Mouse (Mus musculus) embryonic facial prominence, embryonic 11.5 days (tissue): ENCODE data around the gene Fgfr2. TPM values are rescaled to one million over a fixed set of nuclear protein-coding genes. Genes with fewer than 3 reads are reported as not detected.

Source experiments
- ATAC-seq: fragments of 200-750 bp; cut with Nextera tagmentation; replicated peaks from 2 replicates; pipeline ENCODE4 v1.8.0; 2017; ENCODE audit warnings: low read depth; ENCODE audit not compliant: insufficient number of reproducible peaks, low FRiP score, low TSS enrichment
- DNase-seq: peaks from one replicate; pipeline ENCODE4 v3.0.0-alpha.2; 2015; ENCODE audit warnings: low spot score
- H3K27ac ChIP-seq: fragments of 300-500 bp; sonication (generic); replicated peaks from 2 replicates; pipeline ENCODE4 v1.5.1; 2014; ENCODE audit warnings: mild to moderate bottlenecking, low read depth, low read length, control low read depth
- H3K27me3 ChIP-seq: fragments of 300-500 bp; sonication (generic); 2 replicates; pipeline ENCODE4 v1.6.1; 2014; ENCODE audit warnings: mild to moderate bottlenecking, low read length, moderate library complexity, mixed read lengths; ENCODE audit not compliant: control insufficient read depth, insufficient read depth
- H3K36me3 ChIP-seq: fragments of 300-500 bp; sonication (generic); replicated peaks from 2 replicates; pipeline ENCODE4 v1.6.1; 2014; ENCODE audit warnings: low read depth, mild to moderate bottlenecking, low read length, moderate library complexity, mixed read lengths; ENCODE audit not compliant: control insufficient read depth, insufficient read depth
- H3K4me1 ChIP-seq: fragments of 300-500 bp; sonication (generic); 2 replicates; pipeline ENCODE4 v1.6.1; 2014; ENCODE audit warnings: low read length, mixed read lengths; ENCODE audit not compliant: control insufficient read depth, insufficient read depth
- H3K4me2 ChIP-seq: fragments of 300-500 bp; sonication (generic); 2 replicates; pipeline ENCODE4 v1.6.1; 2014; ENCODE audit warnings: low read depth, mild to moderate bottlenecking, control low read depth, low read length, moderate library complexity
- H3K4me3 ChIP-seq: fragments of 300-500 bp; sonication (generic); 2 replicates; pipeline ENCODE4 v1.5.1; 2014; ENCODE audit warnings: low read depth, low read length, control low read depth
- H3K9ac ChIP-seq: fragments of 300-500 bp; sonication (generic); replicated peaks from 2 replicates; pipeline ENCODE4 v1.6.1; 2014; ENCODE audit warnings: mild to moderate bottlenecking, control low read depth, low read length
- H3K9me3 ChIP-seq: fragments of 300-500 bp; sonication (generic); replicated peaks from 2 replicates; pipeline ENCODE4 v1.6.1; 2016; ENCODE audit warnings: mild to moderate bottlenecking, low read length, inconsistent platforms, mixed read lengths; ENCODE audit not compliant: control insufficient read depth
- WGBS: fragments of 180-500 bp; shearing (Covaris S2); extraction: QIAGEN DNeasy Blood & Tissue Kit; methylation state at CpG from one replicate; pipeline ENCODE4 v1.1.7; 2014; 5-methylcytosine and 5-hydroxymethylcytosine counted together
- polyA plus RNA-seq: library from polyadenylated mRNA; unstranded; fragments of >200 nt; fragmentation: Nextera tagmentation; extraction: Ambion mirVana; gene quantifications from 2 replicates; pipeline ENCODE4 v1.2.1, GENCODE M21; 2014

Gene Fgfr2
- polyA plus RNA-seq, 1 experiment from 2014 or later = 75.6 TPM

DNA sequence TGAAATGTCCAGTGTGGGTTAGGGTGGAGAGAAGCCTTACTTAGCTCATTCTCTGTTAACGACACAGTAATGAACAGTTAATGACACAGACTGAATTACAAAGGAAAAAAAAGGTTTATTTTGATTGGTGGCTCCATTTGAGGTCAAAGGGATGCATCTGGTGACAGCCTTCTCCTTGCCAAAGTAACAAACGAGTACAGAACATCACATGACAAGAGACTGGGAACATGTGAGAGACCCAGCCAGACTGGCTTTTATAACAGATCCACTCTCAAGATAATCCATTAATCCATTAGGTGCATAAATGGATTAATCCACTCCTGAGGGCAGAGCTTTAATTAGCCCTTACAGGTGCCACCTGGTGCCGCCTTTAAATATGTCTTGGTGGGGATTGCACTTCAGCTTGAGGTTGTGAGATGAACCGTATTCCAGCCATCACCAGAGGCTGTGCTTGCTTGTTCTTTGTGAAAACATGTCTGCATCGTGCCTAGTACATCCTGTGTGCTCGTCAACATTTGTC lies 2470.1 kb downstream of the Fgfr2 start:
- no peaks in the 10 kb centered on the region for H3K9me3 ChIP-seq
- no peaks in the 10 kb centered on the region for H3K27me3 ChIP-seq
- H3K4me3 ChIP-seq = no peak overlapping the region
- WGBS = 69% methylated on average over 6 of the region's 6 CpGs
- no peaks in the 10 kb centered on the region for H3K4me1 ChIP-seq
- H3K36me3 ChIP-seq = no peaks in the 10 kb centered on the region
- H3K9ac ChIP-seq = no peak overlapping the region
- DNase-seq (no peak), ATAC-seq (no peak)
- no peak overlapping the region for H3K4me2 ChIP-seq
- no peak overlapping the region for H3K27ac ChIP-seq

DNA sequence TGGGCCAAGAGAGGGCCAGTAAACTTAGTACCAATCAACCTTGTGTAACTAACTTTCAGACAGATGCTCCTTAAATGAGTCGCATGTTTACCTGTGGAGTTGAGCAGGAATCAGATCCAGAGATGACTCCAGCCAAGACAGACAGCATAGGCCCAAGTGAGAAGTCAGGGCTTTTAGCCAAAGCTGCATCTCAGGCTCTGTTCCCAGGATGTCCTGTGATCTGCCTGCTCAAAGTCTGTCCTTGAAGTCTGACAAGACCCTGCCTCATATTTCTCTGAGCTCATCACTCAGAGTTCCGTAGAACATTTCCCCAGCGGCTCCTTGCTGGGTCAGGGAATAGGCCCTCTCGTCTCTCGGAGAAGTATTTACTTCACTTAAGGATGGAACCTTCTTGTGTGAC lies 2472.5 kb downstream of the Fgfr2 start:
- no peaks in the 10 kb centered on the region for H3K27me3 ChIP-seq
- no peaks in the 10 kb centered on the region for H3K4me1 ChIP-seq
- no peaks in the 10 kb centered on the region for H3K9me3 ChIP-seq
- DNase-seq (no peak), ATAC-seq (no peak)
- H3K27ac ChIP-seq = no peak overlapping the region
- H3K4me2 ChIP-seq = no peak overlapping the region
- H3K4me3 ChIP-seq = no peak overlapping the region
- 91% methylated on average over 5 of the region's 5 CpGs for WGBS
- no peaks in the 10 kb centered on the region for H3K36me3 ChIP-seq
- no peak overlapping the region for H3K9ac ChIP-seq

DNA sequence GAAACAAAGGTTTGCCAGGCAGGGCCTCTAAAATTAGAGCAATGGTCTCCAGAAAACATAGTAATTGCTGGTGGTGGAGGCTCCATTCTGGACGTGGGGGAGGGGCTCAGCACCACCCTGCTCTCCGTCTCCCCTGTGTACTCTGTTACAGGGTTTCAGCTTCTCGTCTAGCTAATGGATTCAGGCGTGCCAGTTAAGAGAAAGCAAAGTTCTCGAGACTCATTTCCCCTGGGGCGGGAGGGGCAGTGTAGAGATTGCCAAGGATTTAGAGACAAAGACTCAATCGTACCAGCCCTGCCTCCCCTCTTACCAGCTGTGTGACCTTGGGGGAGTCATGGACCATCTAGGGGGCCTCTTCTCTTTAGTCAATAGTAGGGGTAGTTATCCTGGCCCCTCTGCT lies 2473.9 kb downstream of the Fgfr2 start:
- DNase-seq (peak; percentile 50), ATAC-seq (no peak)
- Histone ChIP-seq H3K36me3 (no peaks in the 10 kb centered on the region), H3K27ac (no peak overlapping the region), H3K27me3 (no peaks in the 10 kb centered on the region), H3K9ac (no peak overlapping the region), H3K4me3 (no peak overlapping the region), H3K4me2 (no peak overlapping the region), H3K4me1 (no peaks in the 10 kb centered on the region), H3K9me3 (no peaks in the 10 kb centered on the region)
- WGBS = 18% methylated on average over 7 of the region's 7 CpGs

DNA sequence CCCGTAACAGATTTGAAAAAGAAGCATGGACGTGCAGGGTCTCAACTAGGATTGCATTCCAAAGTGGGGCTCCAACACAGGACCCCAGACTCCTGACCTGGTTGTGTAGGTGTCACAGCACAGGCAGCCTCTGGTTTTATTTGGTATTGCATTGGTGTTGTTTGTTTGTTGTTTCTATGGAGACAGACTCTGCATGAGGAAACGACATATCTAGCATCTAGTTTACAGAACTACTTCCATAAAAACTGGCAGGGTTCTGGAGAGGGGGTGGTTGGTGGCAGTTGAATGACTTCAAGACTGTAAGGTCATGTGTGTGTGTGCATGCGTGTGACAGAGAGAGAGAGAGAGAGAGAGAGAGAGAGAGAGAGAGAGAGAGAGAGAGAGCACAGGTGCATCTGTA lies 2475.1 kb downstream of the Fgfr2 start:
- H3K9me3 ChIP-seq = no peaks in the 10 kb centered on the region
- no peak overlapping the region for H3K4me2 ChIP-seq
- DNase-seq = no peak
- H3K27me3 ChIP-seq = no peaks in the 10 kb centered on the region
- no peaks in the 10 kb centered on the region for H3K36me3 ChIP-seq
- no peaks in the 10 kb centered on the region for H3K4me1 ChIP-seq
- no peak overlapping the region for H3K4me3 ChIP-seq
- 81% methylated on average over 4 of the region's 4 CpGs for WGBS
- H3K9ac ChIP-seq = no peak overlapping the region
- H3K27ac ChIP-seq = no peak overlapping the region
- no peak for ATAC-seq

DNA sequence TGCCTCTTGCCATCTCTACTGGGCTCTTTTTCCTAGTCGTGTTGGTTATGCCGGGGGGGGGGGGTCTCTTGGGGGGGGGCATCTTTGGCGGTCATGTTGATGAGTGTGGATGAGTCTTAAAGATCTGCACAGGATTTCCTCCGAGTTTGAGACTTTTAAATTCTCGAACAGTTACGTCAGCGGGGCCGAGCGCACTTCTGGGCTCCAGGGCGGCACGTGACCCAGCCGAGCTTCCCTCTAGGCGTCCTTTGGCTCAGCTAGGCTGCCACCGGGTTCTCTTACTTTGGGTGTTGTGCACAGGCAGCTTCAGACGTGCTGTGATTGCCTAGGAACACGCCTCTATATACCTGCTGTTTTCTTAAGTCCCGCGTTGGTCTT lies 2476.4 kb downstream of the Fgfr2 start:
- H3K9me3 ChIP-seq = no peaks in the 10 kb centered on the region
- peak overlapping the region; percentile 85 for H3K27ac ChIP-seq
- ATAC-seq (peak; percentile 63), DNase-seq (peak; percentile 88)
- 0% methylated on average over 18 of the region's 18 CpGs for WGBS
- no peaks in the 10 kb centered on the region for H3K4me1 ChIP-seq
- peak overlapping the region; percentile 67 for H3K4me3 ChIP-seq
- no peaks in the 10 kb centered on the region for H3K36me3 ChIP-seq
- H3K27me3 ChIP-seq = no peaks in the 10 kb centered on the region
- peak overlapping the region; percentile 89 for H3K9ac ChIP-seq
- peak overlapping the region; percentile 93 for H3K4me2 ChIP-seq

DNA sequence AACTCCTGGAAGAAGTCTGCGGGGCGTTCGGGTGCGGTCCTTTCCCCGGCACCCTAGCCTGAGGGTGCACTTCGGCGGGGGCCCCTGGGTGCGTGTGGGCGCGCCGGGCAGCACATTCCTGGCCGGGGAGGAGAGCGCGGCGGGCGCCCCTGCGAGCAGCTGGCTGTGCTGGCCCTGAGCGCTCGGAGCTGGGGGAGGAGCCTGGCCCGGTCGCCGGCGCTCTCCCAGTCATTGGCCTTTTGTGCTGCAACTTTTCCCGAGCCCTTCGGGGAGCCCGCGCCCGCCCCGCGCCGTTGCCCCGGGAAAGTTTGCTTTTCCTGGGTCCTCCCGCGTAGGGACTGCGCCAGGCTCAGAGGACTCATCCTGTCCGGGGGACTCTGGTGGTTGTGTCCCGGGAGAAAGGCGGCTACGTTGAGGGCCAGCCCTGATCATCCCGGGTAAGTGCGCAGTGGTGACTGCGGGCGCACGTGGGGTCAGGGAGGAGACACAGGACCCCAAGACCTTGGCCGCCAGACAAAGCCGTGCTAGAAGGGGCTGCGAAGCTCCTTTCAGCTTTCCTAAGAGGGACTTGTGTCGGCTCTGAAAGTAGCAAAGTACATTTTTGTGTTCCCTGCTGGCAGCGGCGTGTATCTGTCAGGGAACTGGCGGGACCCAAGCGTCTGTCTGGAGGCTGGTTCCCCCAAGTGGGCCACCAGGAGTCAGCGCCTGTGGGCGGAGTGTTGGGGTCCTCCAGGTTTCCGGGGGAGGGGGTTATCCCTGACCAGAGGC lies 2477.0 kb downstream of the Fgfr2 start:
- ATAC-seq (peak; percentile 84), DNase-seq (peak; percentile 80)
- Histone ChIP-seq H3K4me2 (peak overlapping the region; percentile 93), H3K4me3 (peak overlapping the region; percentile 67), H3K27me3 (no peaks in the 10 kb centered on the region), H3K36me3 (no peaks in the 10 kb centered on the region), H3K9ac (peak overlapping the region; percentile 89), H3K9me3 (no peaks in the 10 kb centered on the region), H3K4me1 (no peaks in the 10 kb centered on the region), H3K27ac (peak overlapping the region; percentile 85)
- under 1% methylated on average over 54 of the region's 55 CpGs for WGBS

DNA sequence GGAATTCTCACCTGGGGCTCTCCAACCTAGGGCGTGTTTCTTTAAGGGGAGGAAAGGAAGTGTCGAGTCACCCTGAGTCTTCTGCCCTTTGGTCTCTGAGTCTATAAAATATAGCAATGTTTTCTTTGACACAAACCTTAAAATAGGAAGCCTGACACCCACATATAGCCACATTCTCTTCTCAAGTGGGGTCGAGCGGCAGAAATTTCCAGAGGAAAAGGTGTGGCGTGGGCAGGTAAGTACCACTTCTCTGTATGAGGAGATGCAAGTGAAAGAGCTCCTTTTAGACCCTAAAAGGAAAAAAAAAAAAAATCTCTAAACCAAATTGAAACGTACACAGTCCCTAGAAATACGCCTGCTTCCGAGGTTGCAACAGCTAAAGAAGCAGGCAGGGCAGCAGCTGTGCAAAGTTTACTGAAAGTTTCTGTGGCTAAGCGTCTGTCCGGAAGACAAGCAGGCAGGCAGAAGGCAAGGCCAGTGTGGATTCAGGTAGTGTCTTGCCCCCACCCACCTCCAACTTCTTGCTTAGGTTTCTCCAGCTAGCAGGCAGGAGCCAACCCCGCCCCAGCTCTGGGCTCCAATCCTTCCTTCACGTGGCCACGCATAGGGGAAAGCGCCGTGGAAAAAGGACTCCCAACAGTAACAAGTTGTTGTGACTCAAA lies 2477.7 kb downstream of the Fgfr2 start:
- Histone ChIP-seq H3K9ac (peak overlapping the region; percentile 89), H3K4me2 (peak overlapping the region; percentile 93), H3K9me3 (no peaks in the 10 kb centered on the region), H3K4me3 (peak overlapping the region; percentile 67), H3K27me3 (no peaks in the 10 kb centered on the region), H3K27ac (peak overlapping the region; percentile 85), H3K36me3 (no peaks in the 10 kb centered on the region), H3K4me1 (no peaks in the 10 kb centered on the region)
- WGBS = 16% methylated on average over 14 of the region's 15 CpGs
- peak; percentile 72 for DNase-seq
- ATAC-seq = 0 out of 2 replicates have a peak, but pooled peaks have one; percentile 11

DNA sequence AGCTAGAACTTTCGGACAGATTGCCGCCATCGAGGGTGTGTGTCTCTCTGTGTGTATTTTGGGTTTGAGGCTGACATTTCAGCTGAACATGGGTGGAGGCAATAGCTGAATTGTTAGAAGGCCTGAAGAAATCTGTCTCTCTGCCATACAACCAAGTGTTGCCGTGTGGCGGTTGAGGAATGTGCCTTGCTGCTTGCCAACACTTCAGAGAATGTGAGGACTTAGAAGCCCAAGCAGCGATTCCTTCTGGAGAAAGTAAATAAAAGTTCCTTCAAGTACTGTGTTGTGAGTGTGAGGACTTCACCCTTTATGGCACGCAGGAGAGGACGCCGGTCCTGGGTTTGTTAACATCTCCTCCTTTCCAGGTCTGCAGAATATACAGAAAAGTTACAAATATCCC lies 2482.5 kb downstream of the Fgfr2 start:
- DNase-seq (no peak), ATAC-seq (no peak)
- H3K36me3 ChIP-seq = no peaks in the 10 kb centered on the region
- no peak overlapping the region for H3K9ac ChIP-seq
- H3K4me1 ChIP-seq = peaks cover 3% of the 10 kb centered on the region; the same call in 1 of the 2 replicates
- H3K4me3 ChIP-seq = no peak overlapping the region
- 92% methylated on average over 9 of the region's 9 CpGs for WGBS
- H3K9me3 ChIP-seq = no peaks in the 10 kb centered on the region
- H3K27me3 ChIP-seq = no peaks in the 10 kb centered on the region
- H3K27ac ChIP-seq = no peak overlapping the region
- H3K4me2 ChIP-seq = no peak overlapping the region
